Mouse (Mus musculus) embryonic fibroblast, embryonic 13.5 days (primary cell): ENCODE results near the gene Adgrd1.

Experiments used
- CTCF ChIP-seq: IDR thresholded peaks from 2 replicates; pipeline ENCODE4 v1.5.1; 2011; ENCODE audit warnings: mild to moderate bottlenecking, control low read depth, low read length, moderate library complexity, borderline replicate concordance; ENCODE audit not compliant: insufficient read depth
- POLR2A ChIP-seq: IDR thresholded peaks from 2 replicates; pipeline ENCODE4 v1.6.1; 2011; ENCODE audit warnings: low read depth, mild to moderate bottlenecking, control low read depth, low read length, moderate library complexity

- TF ChIP-seq CTCF, result no peak
- TF ChIP-seq POLR2A, result no peak
Observed at GRCm38 (mm10) chr5:129233301-129233700, 136.8 kb downstream of the Adgrd1 start.
